Mouse (Mus musculus): Measurements from ENCODE around the gene Pde8a. TPM values are rescaled to one million over a fixed set of nuclear protein-coding genes. Genes with fewer than 3 reads are reported as not detected.
"Not testable (repeated sequence)": the region's sequence is repeated elsewhere in the genome, so short reads cannot be mapped to it uniquely, and the experiment has no call there.

Gene Pde8a
- polyA plus RNA-seq, 1 experiment from 2014 or later = 4.2 TPM

GRCm38 (mm10) chr7:81182492-81183175, 30.8 kb upstream of the Pde8a start:
- no peaks in the 10 kb centered on the region for H3K4me1 ChIP-seq (ENCODE audit: control insufficient read depth, insufficient read depth, low read length)
- no peak for ATAC-seq (ENCODE audit: insufficient number of reproducible peaks, insufficient read depth, low FRiP score, low read depth)
- no peak overlapping the region for H3K4me2 ChIP-seq (replicated peaks; ENCODE audit: low read depth, low read length)
- no peaks in the 10 kb centered on the region for H3K27me3 ChIP-seq (ENCODE audit: control insufficient read depth, insufficient read depth, low read length)
- no peaks in the 10 kb centered on the region for H3K9me3 ChIP-seq (ENCODE audit: control insufficient read depth, low read depth, low read length)
- no peak overlapping the region for H3K27ac ChIP-seq (ENCODE audit: low read length)
- no peaks in the 10 kb centered on the region for H3K36me3 ChIP-seq (ENCODE audit: control insufficient read depth, insufficient read depth, low read length)
- no peak overlapping the region for H3K4me3 ChIP-seq (ENCODE audit: low read depth, low read length)
- 77% methylated on average over 10 of the region's 10 CpGs for WGBS
- no peak overlapping the region for H3K9ac ChIP-seq (replicated peaks; ENCODE audit: low read depth, low read length)

GRCm38 (mm10) chr7:81183181-81183580, 30.2 kb upstream of the Pde8a start:
- no peak overlapping the region for H3K27ac ChIP-seq (ENCODE audit: low read length)

GRCm38 (mm10) chr7:81184136-81184535, 29.3 kb upstream of the Pde8a start:
- Histone ChIP-seq H3K9me3 (ENCODE audit: control insufficient read depth, low read depth, low read length) (no peaks in the 10 kb centered on the region), H3K4me3 (ENCODE audit: low read depth, low read length) (no peak overlapping the region), H3K9ac (replicated peaks; ENCODE audit: low read depth, low read length) (no peak overlapping the region), H3K4me1 (ENCODE audit: control insufficient read depth, insufficient read depth, low read length) (no peaks in the 10 kb centered on the region), H3K4me2 (replicated peaks; ENCODE audit: low read depth, low read length) (no peak overlapping the region), H3K36me3 (ENCODE audit: control insufficient read depth, insufficient read depth, low read length) (no peaks in the 10 kb centered on the region), H3K27me3 (ENCODE audit: control insufficient read depth, insufficient read depth, low read length) (no peaks in the 10 kb centered on the region), H3K27ac (ENCODE audit: low read length) (no peak overlapping the region)
- 85% methylated on average over 2 of the region's 2 CpGs for WGBS
- ATAC-seq (ENCODE audit: insufficient number of reproducible peaks, insufficient read depth, low FRiP score, low read depth) = no peak

More at GRCm38 (mm10) chr7:81183181-81183580, 30.2 kb upstream of the Pde8a start:
- no peak for ATAC-seq (ENCODE audit: insufficient number of reproducible peaks, insufficient read depth, low FRiP score, low read depth)
- H3K4me3 ChIP-seq (ENCODE audit: low read depth, low read length) = no peak overlapping the region
- no peaks in the 10 kb centered on the region for H3K4me1 ChIP-seq (ENCODE audit: control insufficient read depth, insufficient read depth, low read length)
- no peak overlapping the region for H3K4me2 ChIP-seq (replicated peaks; ENCODE audit: low read depth, low read length)
- H3K27me3 ChIP-seq (ENCODE audit: control insufficient read depth, insufficient read depth, low read length) = no peaks in the 10 kb centered on the region
- H3K36me3 ChIP-seq (ENCODE audit: control insufficient read depth, insufficient read depth, low read length) = no peaks in the 10 kb centered on the region
- no peaks in the 10 kb centered on the region for H3K9me3 ChIP-seq (ENCODE audit: control insufficient read depth, low read depth, low read length)
- no peak overlapping the region for H3K9ac ChIP-seq (replicated peaks; ENCODE audit: low read depth, low read length)

GRCm38 (mm10) chr7:81184651-81185050, 28.7 kb upstream of the Pde8a start:
- Histone ChIP-seq H3K9me3 (ENCODE audit: control insufficient read depth, low read depth, low read length) (no peaks in the 10 kb centered on the region), H3K36me3 (ENCODE audit: control insufficient read depth, insufficient read depth, low read length) (no peaks in the 10 kb centered on the region), H3K4me1 (ENCODE audit: control insufficient read depth, insufficient read depth, low read length) (no peaks in the 10 kb centered on the region), H3K4me3 (ENCODE audit: low read depth, low read length) (no peak overlapping the region), H3K4me2 (replicated peaks; ENCODE audit: low read depth, low read length) (no peak overlapping the region), H3K27ac (ENCODE audit: low read length) (no peak overlapping the region), H3K27me3 (ENCODE audit: control insufficient read depth, insufficient read depth, low read length) (no peaks in the 10 kb centered on the region), H3K9ac (replicated peaks; ENCODE audit: low read depth, low read length) (no peak overlapping the region)
- WGBS = 85% methylated on average over 1 of the region's 1 CpGs
- no peak for ATAC-seq (ENCODE audit: insufficient number of reproducible peaks, insufficient read depth, low FRiP score, low read depth)

GRCm38 (mm10) chr7:81186036-81186435, 27.4 kb upstream of the Pde8a start:
- not testable (repeated sequence) for H3K27ac ChIP-seq (ENCODE audit: low read length); H3K27me3 ChIP-seq (ENCODE audit: control insufficient read depth, insufficient read depth, low read length); H3K4me3 ChIP-seq (ENCODE audit: low read depth, low read length); H3K36me3 ChIP-seq (ENCODE audit: control insufficient read depth, insufficient read depth, low read length); H3K4me1 ChIP-seq (ENCODE audit: control insufficient read depth, insufficient read depth, low read length); H3K9me3 ChIP-seq (ENCODE audit: control insufficient read depth, low read depth, low read length); H3K4me2 ChIP-seq (replicated peaks; ENCODE audit: low read depth, low read length); H3K9ac ChIP-seq (replicated peaks; ENCODE audit: low read depth, low read length); ATAC-seq (ENCODE audit: insufficient number of reproducible peaks, insufficient read depth, low FRiP score, low read depth)

- Histone ChIP-seq H3K4me2 (replicated peaks; ENCODE audit: low read depth, low read length) (no peak overlapping the region), H3K9me3 (ENCODE audit: control insufficient read depth, low read depth, low read length) (no peaks in the 10 kb centered on the region), H3K9ac (replicated peaks; ENCODE audit: low read depth, low read length) (no peak overlapping the region), H3K27ac (ENCODE audit: low read length) (no peak overlapping the region), H3K4me1 (ENCODE audit: control insufficient read depth, insufficient read depth, low read length) (no peaks in the 10 kb centered on the region), H3K36me3 (ENCODE audit: control insufficient read depth, insufficient read depth, low read length) (no peaks in the 10 kb centered on the region), H3K4me3 (ENCODE audit: low read depth, low read length) (no peak overlapping the region), H3K27me3 (ENCODE audit: control insufficient read depth, insufficient read depth, low read length) (no peaks in the 10 kb centered on the region)
- no peak for ATAC-seq (ENCODE audit: insufficient number of reproducible peaks, insufficient read depth, low FRiP score, low read depth)
- WGBS = 69% methylated on average over 9 of the region's 9 CpGs
Observed at GRCm38 (mm10) chr7:81189180-81189579, 24.2 kb upstream of the Pde8a start.

- no peak overlapping the region for H3K4me2 ChIP-seq (replicated peaks; ENCODE audit: low read depth, low read length)
- H3K4me3 ChIP-seq (ENCODE audit: low read depth, low read length) = no peak overlapping the region
- no peaks in the 10 kb centered on the region for H3K27me3 ChIP-seq (ENCODE audit: control insufficient read depth, insufficient read depth, low read length)
- no peaks in the 10 kb centered on the region for H3K36me3 ChIP-seq (ENCODE audit: control insufficient read depth, insufficient read depth, low read length)
- H3K4me1 ChIP-seq (ENCODE audit: control insufficient read depth, insufficient read depth, low read length) = peaks cover 5% of the 10 kb centered on the region; the same call in 1 of the 2 replicates
- 42% methylated on average over 4 of the region's 4 CpGs for WGBS
- ATAC-seq (ENCODE audit: insufficient number of reproducible peaks, insufficient read depth, low FRiP score, low read depth) = no peak
- H3K9me3 ChIP-seq (ENCODE audit: control insufficient read depth, low read depth, low read length) = no peaks in the 10 kb centered on the region
- no peak overlapping the region for H3K9ac ChIP-seq (replicated peaks; ENCODE audit: low read depth, low read length)
- no peak overlapping the region for H3K27ac ChIP-seq (ENCODE audit: low read length)
Observed at GRCm38 (mm10) chr7:81195509-81195908, 17.9 kb upstream of the Pde8a start.

GRCm38 (mm10) chr7:81196796-81197195, 16.6 kb upstream of the Pde8a start:
- Histone ChIP-seq H3K9ac (replicated peaks; ENCODE audit: low read depth, low read length) (no peak overlapping the region), H3K27ac (ENCODE audit: low read length) (no peak overlapping the region)

GRCm38 (mm10) chr7:81198538-81198937, 14.9 kb upstream of the Pde8a start:
- H3K36me3 ChIP-seq (ENCODE audit: control insufficient read depth, insufficient read depth, low read length) = no peaks in the 10 kb centered on the region
- WGBS = 39% methylated on average over 4 of the region's 4 CpGs
- H3K4me2 ChIP-seq (replicated peaks; ENCODE audit: low read depth, low read length) = no peak overlapping the region
- H3K4me3 ChIP-seq (ENCODE audit: low read depth, low read length) = no peak overlapping the region
- no peaks in the 10 kb centered on the region for H3K9me3 ChIP-seq (ENCODE audit: control insufficient read depth, low read depth, low read length)
- H3K27ac ChIP-seq (ENCODE audit: low read length) = no peak overlapping the region
- H3K4me1 ChIP-seq (ENCODE audit: control insufficient read depth, insufficient read depth, low read length) = peaks cover 5% of the 10 kb centered on the region; the same call in 1 of the 2 replicates
- ATAC-seq (ENCODE audit: insufficient number of reproducible peaks, insufficient read depth, low FRiP score, low read depth) = no peak
- no peaks in the 10 kb centered on the region for H3K27me3 ChIP-seq (ENCODE audit: control insufficient read depth, insufficient read depth, low read length)
- no peak overlapping the region for H3K9ac ChIP-seq (replicated peaks; ENCODE audit: low read depth, low read length)

More at GRCm38 (mm10) chr7:81196796-81197195, 16.6 kb upstream of the Pde8a start:
- Histone ChIP-seq H3K4me2 (replicated peaks; ENCODE audit: low read depth, low read length) (no peak overlapping the region), H3K4me1 (ENCODE audit: control insufficient read depth, insufficient read depth, low read length) (peaks cover 5% of the 10 kb centered on the region; the same call in 1 of the 2 replicates), H3K36me3 (ENCODE audit: control insufficient read depth, insufficient read depth, low read length) (no peaks in the 10 kb centered on the region), H3K27me3 (ENCODE audit: control insufficient read depth, insufficient read depth, low read length) (no peaks in the 10 kb centered on the region), H3K9me3 (ENCODE audit: control insufficient read depth, low read depth, low read length) (no peaks in the 10 kb centered on the region), H3K4me3 (ENCODE audit: low read depth, low read length) (no peak overlapping the region)
- ATAC-seq (ENCODE audit: insufficient number of reproducible peaks, insufficient read depth, low FRiP score, low read depth) = no peak
- 36% methylated on average over 3 of the region's 3 CpGs for WGBS

All from stomach, embryonic 14.5 days (tissue).